Mouse (Mus musculus): ENCODE measurements around the gene Necab3.

Gene Necab3

GRCm38 (mm10) chr2:154571976-154572375 lies 13.3 kb upstream of the Necab3 start:
- DNase-seq = no peak

GRCm38 (mm10) chr2:154571266-154571665 lies 12.6 kb upstream of the Necab3 start:
- DNase-seq = no peak

- no peak for DNase-seq
Observed at GRCm38 (mm10) chr2:154570666-154571065, 12.0 kb upstream of the Necab3 start.

GRCm38 (mm10) chr2:154569836-154570286 lies 11.2 kb upstream of the Necab3 start, which contains the start of gene E2f1:
Gene E2f1 (minus strand): TSS chr2:154569892.
- DNase-seq = peak; percentile 97 to 99

- peak; percentile 79 to 87 for DNase-seq
Observed at GRCm38 (mm10) chr2:154569071-154569748, 10.5 kb upstream of the Necab3 start.

GRCm38 (mm10) chr2:154568329-154569070 lies 9.8 kb upstream of the Necab3 start:
- DNase-seq = peak; percentile 66 to 69

- no peak for DNase-seq
Observed at GRCm38 (mm10) chr2:154567766-154568165, 9.1 kb upstream of the Necab3 start.

GRCm38 (mm10) chr2:154566641-154567040 lies 8.0 kb upstream of the Necab3 start:
- DNase-seq = peak in 1 of 2 experiments; percentile 59

GRCm38 (mm10) chr2:154565562-154565961 lies 6.9 kb upstream of the Necab3 start:
- peak in 1 of 2 experiments; percentile 38 for DNase-seq

- DNase-seq = peak in 1 of 2 experiments; percentile 45
Observed at GRCm38 (mm10) chr2:154563612-154564170, 5.0 kb upstream of the Necab3 start.

GRCm38 (mm10) chr2:154557184-154557832 lies 1.4 kb downstream of the Necab3 start:
- DNase-seq = peak; percentile 31 to 53

GRCm38 (mm10) chr2:154555235-154555634 lies 3.5 kb downstream of the Necab3 start:
- DNase-seq = no peak

GRCm38 (mm10) chr2:154552424-154552907 lies 6.2 kb downstream of the Necab3 start:
- peak; percentile 74 to 81 for DNase-seq

GRCm38 (mm10) chr2:154551927-154552326 lies 6.8 kb downstream of the Necab3 start:
- DNase-seq = peak in 1 of 2 experiments; percentile 54

- no peak for DNase-seq
Observed at GRCm38 (mm10) chr2:154551476-154551875, 7.2 kb downstream of the Necab3 start, which contains the start of gene Actl10. Gene Actl10 (plus strand): TSS chr2:154551776.

GRCm38 (mm10) chr2:154550937-154551336 lies 7.8 kb downstream of the Necab3 start:
- no peak for DNase-seq

- DNase-seq = no peak
Observed at GRCm38 (mm10) chr2:154549886-154550189, 8.9 kb downstream of the Necab3 start.

GRCm38 (mm10) chr2:154549127-154549885 lies 9.4 kb downstream of the Necab3 start:
- DNase-seq = peak; percentile 84 to 89

GRCm38 (mm10) chr2:154548688-154549087 lies 10.0 kb downstream of the Necab3 start:
- DNase-seq = peak in 1 of 2 experiments; percentile 47

GRCm38 (mm10) chr2:154546711-154547110 lies 12.0 kb downstream of the Necab3 start, which contains the start of gene 1700003F12Rik:
Gene 1700003F12Rik (plus strand): TSS chr2:154547085.
- no peak for DNase-seq

- no peak for DNase-seq
Observed at GRCm38 (mm10) chr2:154543567-154544347, 14.9 kb downstream of the Necab3 start.
